Mouse (Mus musculus): ENCODE data around the gene Lyz2. TPM values are rescaled to one million over a fixed set of nuclear protein-coding genes. Genes with fewer than 3 reads are reported as not detected.
"Not testable (repeated sequence)": the region's sequence is repeated elsewhere in the genome, so short reads cannot be mapped to it uniquely, and the experiment has no call there.

Gene Lyz2
- total and polyA plus RNA-seq, 3 experiments: 0.14 to 6.9 TPM; not detected in 1

GRCm38 (mm10) chr10:117281381-117281920 is 670 bp downstream of the Lyz2 start:
- H3K4me1 ChIP-seq (ENCODE audit: insufficient read depth, low read depth, low read length): no peaks in the 10 kb centered on the region
- ATAC-seq (ENCODE audit: extremely low read depth, insufficient number of reproducible peaks, low FRiP score, poor library complexity, severe bottlenecking): no peak
- no peak for DNase-seq (ENCODE audit: low spot score)
- TF ChIP-seq GATA2 (IDR thresholded peaks at IDR 0.05; ENCODE audit: borderline replicate concordance, low read depth, low read length): no peak
- no peak for TF ChIP-seq CTCF (IDR thresholded peaks at IDR 0.05; ENCODE audit: low read depth, low read length)
- TF ChIP-seq GATA1 (IDR thresholded peaks at IDR 0.05; ENCODE audit: borderline replicate concordance, low read length): no peak
- no peak for TF ChIP-seq POLR2AphosphoS5 (IDR thresholded peaks at IDR 0.05; ENCODE audit: insufficient replicate concordance, low read depth, low read length)
- TF ChIP-seq TAL1 (conservative IDR thresholded peaks at IDR 0.05; ENCODE audit: low read depth, low read length): no peak
- no peaks in the 10 kb centered on the region for H3K9me3 ChIP-seq (replicated peaks)
- no peak overlapping the region for H3K4me3 ChIP-seq (ENCODE audit: low read depth, low read length)
- H3K27me3 ChIP-seq (ENCODE audit: insufficient read depth, low read length): peaks cover 14% of the 10 kb centered on the region
- H3K36me3 ChIP-seq (replicated peaks): no peaks in the 10 kb centered on the region

DNA sequence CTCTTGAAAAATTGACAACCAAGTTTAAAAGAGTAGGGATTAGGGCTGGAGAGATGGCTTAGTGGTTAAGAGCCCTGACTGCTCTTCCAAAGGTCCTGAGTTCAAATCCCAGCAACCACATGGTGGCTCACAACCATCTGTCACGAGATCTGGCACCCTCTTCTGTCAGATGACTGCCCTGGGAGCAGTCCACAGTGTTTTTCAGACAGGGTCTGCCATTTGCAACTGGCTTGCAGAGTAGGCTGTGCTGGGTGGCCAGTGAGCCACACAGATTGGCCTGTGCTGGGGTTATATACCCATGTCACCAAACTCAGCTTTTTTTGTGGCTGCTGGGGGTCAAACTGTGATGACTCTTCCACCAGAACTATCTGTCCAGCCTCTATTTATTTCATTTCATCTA is 2.1 kb downstream of the Lyz2 start:
- Histone ChIP-seq H3K4me1 (ENCODE audit: insufficient read depth, low read depth, low read length) (no peaks in the 10 kb centered on the region), H3K4me3 (ENCODE audit: low read depth, low read length) (no peak overlapping the region), H3K36me3 (replicated peaks) (no peaks in the 10 kb centered on the region), H3K9me3 (replicated peaks) (no peaks in the 10 kb centered on the region), H3K27me3 (ENCODE audit: insufficient read depth, low read length) (peaks cover 11% of the 10 kb centered on the region)
- ATAC-seq (ENCODE audit: extremely low read depth, insufficient number of reproducible peaks, low FRiP score, poor library complexity, severe bottlenecking): no peak
- DNase-seq (ENCODE audit: low spot score): no peak
- TF ChIP-seq CTCF (IDR thresholded peaks at IDR 0.05; ENCODE audit: low read depth, low read length) (no peak), POLR2AphosphoS5 (IDR thresholded peaks at IDR 0.05; ENCODE audit: insufficient replicate concordance, low read depth, low read length) (no peak)

DNA sequence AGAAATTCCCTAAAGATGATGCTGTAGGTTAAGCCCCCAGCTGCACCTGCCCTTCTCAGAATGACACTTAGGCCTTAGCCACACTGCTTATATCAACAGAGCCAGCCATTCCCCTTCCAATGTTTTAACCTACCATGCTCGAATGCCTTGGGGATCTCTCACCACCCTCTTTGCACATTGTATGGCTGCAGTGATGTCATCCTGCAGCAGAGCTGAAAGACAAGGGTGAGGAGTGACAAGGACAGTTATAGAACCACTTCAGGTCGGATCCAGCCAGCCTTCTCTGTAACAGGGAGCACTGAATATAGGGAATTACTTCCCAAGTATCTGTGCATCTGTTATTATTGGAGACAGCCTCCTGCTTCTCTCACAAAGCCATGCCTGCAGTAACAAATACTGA is 3.6 kb downstream of the Lyz2 start:
- H3K9me3 ChIP-seq (replicated peaks); H3K4me1 ChIP-seq (ENCODE audit: insufficient read depth, low read depth, low read length); ATAC-seq (ENCODE audit: extremely low read depth, insufficient number of reproducible peaks, low FRiP score, poor library complexity, severe bottlenecking); H3K4me3 ChIP-seq (ENCODE audit: low read depth, low read length); DNase-seq (ENCODE audit: low spot score); H3K27me3 ChIP-seq (ENCODE audit: insufficient read depth, low read length); H3K36me3 ChIP-seq (replicated peaks): not testable (repeated sequence)

DNA sequence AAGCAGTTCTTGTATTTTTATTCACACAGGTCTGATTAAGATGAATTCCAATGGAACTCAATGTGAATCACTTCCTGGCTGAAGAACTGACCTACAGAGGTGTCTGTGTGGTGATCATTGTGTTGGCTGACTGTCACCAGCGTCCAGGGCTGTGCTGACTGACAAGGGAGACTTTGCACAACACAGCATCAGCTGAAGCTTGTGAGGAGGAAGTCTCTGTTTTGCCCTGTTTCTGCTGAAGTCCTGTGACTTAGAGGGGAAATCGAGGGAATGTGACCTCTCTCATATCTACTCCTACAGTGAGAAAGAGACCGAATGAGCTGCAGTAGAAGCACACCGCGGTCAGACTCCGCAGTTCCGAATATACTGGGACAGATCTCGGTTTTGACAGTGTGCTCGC is 4.3 kb downstream of the Lyz2 start:
- not testable (repeated sequence) for H3K9me3 ChIP-seq (replicated peaks); H3K4me1 ChIP-seq (ENCODE audit: insufficient read depth, low read depth, low read length); H3K36me3 ChIP-seq (replicated peaks); DNase-seq (ENCODE audit: low spot score); H3K4me3 ChIP-seq (ENCODE audit: low read depth, low read length); ATAC-seq (ENCODE audit: extremely low read depth, insufficient number of reproducible peaks, low FRiP score, poor library complexity, severe bottlenecking); H3K27me3 ChIP-seq (ENCODE audit: insufficient read depth, low read length)

- H3K27me3 ChIP-seq (ENCODE audit: insufficient read depth, low read length): no peaks in the 10 kb centered on the region; the same call in 1 of the 2 replicates
Measured at GRCm38 (mm10) chr10:117275681-117276369, 6.3 kb downstream of the Lyz2 start.

GRCm38 (mm10) chr10:117274645-117275044 is 7.5 kb downstream of the Lyz2 start:
- not testable (repeated sequence) for ATAC-seq (ENCODE audit: extremely low read depth, insufficient number of reproducible peaks, low FRiP score, poor library complexity, severe bottlenecking); DNase-seq (ENCODE audit: low spot score); H3K4me1 ChIP-seq (ENCODE audit: insufficient read depth, low read depth, low read length); H3K27me3 ChIP-seq (ENCODE audit: insufficient read depth, low read length); H3K4me3 ChIP-seq (ENCODE audit: low read depth, low read length); H3K36me3 ChIP-seq (replicated peaks); H3K9me3 ChIP-seq (replicated peaks)

More at GRCm38 (mm10) chr10:117275681-117276369, 6.3 kb downstream of the Lyz2 start:
- Histone ChIP-seq H3K36me3 (replicated peaks) (no peaks in the 10 kb centered on the region), H3K9me3 (replicated peaks) (no peaks in the 10 kb centered on the region), H3K4me1 (ENCODE audit: insufficient read depth, low read depth, low read length) (no peaks in the 10 kb centered on the region), H3K4me3 (ENCODE audit: low read depth, low read length) (no peak overlapping the region)
- no peak for ATAC-seq (ENCODE audit: extremely low read depth, insufficient number of reproducible peaks, low FRiP score, poor library complexity, severe bottlenecking)
- TF ChIP-seq POLR2AphosphoS5 (IDR thresholded peaks at IDR 0.05; ENCODE audit: insufficient replicate concordance, low read depth, low read length) (no peak), TAL1 (conservative IDR thresholded peaks at IDR 0.05; ENCODE audit: low read depth, low read length) (no peak), GATA2 (IDR thresholded peaks at IDR 0.05; ENCODE audit: borderline replicate concordance, low read depth, low read length) (no peak), GATA1 (IDR thresholded peaks at IDR 0.05; ENCODE audit: borderline replicate concordance, low read length) (no peak), CTCF (IDR thresholded peaks at IDR 0.05; ENCODE audit: low read depth, low read length) (no peak)
- no peak for DNase-seq (ENCODE audit: low spot score)

DNA sequence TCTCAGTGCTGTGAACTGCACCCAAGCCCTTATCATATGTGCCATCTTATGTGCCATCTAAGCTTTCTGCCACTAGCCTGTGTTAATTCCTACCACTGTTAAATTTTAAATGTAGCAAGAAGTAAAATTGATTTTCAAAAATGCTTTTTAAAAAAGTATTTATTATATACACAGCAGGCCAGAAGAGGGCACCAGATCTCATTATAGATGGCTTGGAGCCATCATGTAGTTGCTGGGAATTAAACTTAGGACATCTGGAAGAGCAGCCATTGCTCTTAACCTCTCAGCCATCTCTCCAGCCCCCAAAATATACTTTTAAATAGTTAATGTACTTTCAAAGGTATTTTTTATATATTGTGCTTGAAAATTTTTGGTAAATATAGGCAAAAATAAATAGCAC is 10.1 kb downstream of the Lyz2 start:
- DNase-seq (ENCODE audit: low spot score): no peak
- Histone ChIP-seq H3K27me3 (ENCODE audit: insufficient read depth, low read length) (peaks cover 2% of the 10 kb centered on the region; the same call in 1 of the 2 replicates), H3K4me1 (ENCODE audit: insufficient read depth, low read depth, low read length) (no peaks in the 10 kb centered on the region), H3K36me3 (replicated peaks) (no peaks in the 10 kb centered on the region), H3K9me3 (replicated peaks) (no peaks in the 10 kb centered on the region), H3K4me3 (ENCODE audit: low read depth, low read length) (no peak overlapping the region)
- TF ChIP-seq CTCF (IDR thresholded peaks at IDR 0.05; ENCODE audit: low read depth, low read length): no peak
- TF ChIP-seq TAL1 (conservative IDR thresholded peaks at IDR 0.05; ENCODE audit: low read depth, low read length): no peak
- no peak for TF ChIP-seq POLR2AphosphoS5 (IDR thresholded peaks at IDR 0.05; ENCODE audit: insufficient replicate concordance, low read depth, low read length)
- no peak for TF ChIP-seq GATA2 (IDR thresholded peaks at IDR 0.05; ENCODE audit: borderline replicate concordance, low read depth, low read length)
- TF ChIP-seq GATA1 (IDR thresholded peaks at IDR 0.05; ENCODE audit: borderline replicate concordance, low read length): no peak
- ATAC-seq (ENCODE audit: extremely low read depth, insufficient number of reproducible peaks, low FRiP score, poor library complexity, severe bottlenecking): no peak

Data from G1E (cell line).